26 mouse cellular contexts compared by ENCODE assay signal in genomic region chr11:74957600-74957999, GRCm38 (mm10). TPM values are rescaled to one million over a fixed set of nuclear protein-coding genes. Genes with fewer than 3 reads are reported as not detected.
DNase-seq lines count a peak whose midpoint lies in the region; ATAC-seq and TF ChIP-seq lines count a peak whose summit lies in the region.
"Had no signal": no experiment of that assay in that cellular context is flagged by ENCODE, and none has a peak within 500 bp of the region (broad histone marks: within the 10 kb centered on the region; RNA-seq: fewer than 3 reads in every experiment).

No protein-coding gene starts in this region.

- no peaks in the 10 kb centered on the region for H3K27me3 ChIP-seq in kidney, embryonic 16.5 days (ENCODE audit: insufficient read depth, low read length)
- H3K27me3 ChIP-seq in kidney, adult 2 months (replicated peaks; ENCODE audit: control insufficient read depth, insufficient read depth, low read length), result no peaks in the 10 kb centered on the region
- H3K27me3 ChIP-seq: embryonic facial prominence, embryonic 13.5 days; embryonic facial prominence, embryonic 15.5 days; forebrain, embryonic 12.5 days had no signal

- no peak for TF ChIP-seq POLR2A in kidney, adult 2 months (IDR thresholded peaks at IDR 0.05; ENCODE audit: low read depth, low read length)

- peaks cover 3% of the 10 kb centered on the region; the same call in 1 of the 2 replicates for H3K36me3 ChIP-seq in kidney, embryonic 16.5 days (ENCODE audit: insufficient read depth, low read length)
- no peaks in the 10 kb centered on the region for H3K36me3 ChIP-seq in kidney, adult 2 months (ENCODE audit: control insufficient read depth, insufficient read depth, low read length)

- H3K27ac ChIP-seq in kidney, embryonic 16.5 days (ENCODE audit: low read length), result no peak overlapping the region
- no peak overlapping the region for H3K27ac ChIP-seq in kidney, adult 2 months (ENCODE audit: insufficient read depth, low read depth, low read length)
- H3K27ac ChIP-seq: embryonic facial prominence, embryonic 13.5 days; embryonic facial prominence, embryonic 15.5 days; forebrain, embryonic 10.5 days; forebrain, embryonic 12.5 days had no signal

- TF ChIP-seq CTCF in kidney, adult 2 months (conservative IDR thresholded peaks at IDR 0.05; ENCODE audit: insufficient read depth, insufficient read length, low read depth, low read length), result no peak

- H3K4me2 ChIP-seq in kidney, embryonic 16.5 days (replicated peaks; ENCODE audit: low read depth, low read length), result no peak overlapping the region
- H3K4me2 ChIP-seq: embryonic facial prominence, embryonic 13.5 days; embryonic facial prominence, embryonic 15.5 days; forebrain, embryonic 12.5 days had no signal

- no peak overlapping the region for H3K4me3 ChIP-seq in kidney, embryonic 16.5 days (ENCODE audit: low read length)
- no peak overlapping the region for H3K4me3 ChIP-seq in kidney, adult 2 months (ENCODE audit: insufficient read depth, low read depth, low read length)
- H3K4me3 ChIP-seq: embryonic facial prominence, embryonic 13.5 days; embryonic facial prominence, embryonic 15.5 days; erythroblast, embryonic 14.5 days; forebrain, embryonic 10.5 days; forebrain, embryonic 12.5 days had no signal

- H3K4me1 ChIP-seq in kidney, embryonic 16.5 days (ENCODE audit: insufficient read depth, low read length), result no peaks in the 10 kb centered on the region
- peaks cover 6% of the 10 kb centered on the region; the same call in 1 of the 2 replicates for H3K4me1 ChIP-seq in kidney, adult 2 months (ENCODE audit: control insufficient read depth, insufficient read depth, low read length)
- H3K4me1 ChIP-seq: embryonic facial prominence, embryonic 13.5 days; embryonic facial prominence, embryonic 15.5 days; forebrain, embryonic 10.5 days; forebrain, embryonic 12.5 days had no signal

- no peaks in the 10 kb centered on the region for H3K9me3 ChIP-seq in kidney, embryonic 16.5 days (ENCODE audit: low read length)
- H3K9me3 ChIP-seq: embryonic facial prominence, embryonic 13.5 days; embryonic facial prominence, embryonic 15.5 days; forebrain, embryonic 10.5 days; forebrain, embryonic 12.5 days had no signal

- 54% methylated on average over 2 of the region's 2 CpGs for WGBS in kidney, embryonic 16.5 days
- 83% methylated on average over 2 of the region's 2 CpGs for WGBS in kidney, adult 2 months

- no peak overlapping the region for H3K9ac ChIP-seq in kidney, embryonic 16.5 days (replicated peaks; ENCODE audit: low read length)
- H3K9ac ChIP-seq: embryonic facial prominence, embryonic 13.5 days; embryonic facial prominence, embryonic 15.5 days; forebrain, embryonic 12.5 days had no signal

- DNase-seq in heart, adult 11 months, result peak; percentile 35
- no peak for DNase-seq in heart, postnatal 14 days
- DNase-seq in kidney, adult 9 months, result no peak
- peak; percentile 24 for DNase-seq in kidney, postnatal 10 days
- no peak for DNase-seq in kidney, adult 2 months
- DNase-seq in kidney, postnatal 4 days, result peak; percentile 31 to 37
- DNase-seq in kidney, adult 11 months, result no peak
- DNase-seq: adrenal gland, adult 2 months; adrenal gland, postnatal 10 days; adrenal gland, postnatal 25 days; B cell, adult 2 months; cerebellum, adult 11 months; cerebellum, adult 18-20 months; cerebellum, adult 8-10 months; cerebellum, adult 9-11 months; cerebellum, postnatal 14 days; cerebellum, postnatal 36 days; embryo, embryonic 11 days had no signal

- intact Hi-C loops in heart, postnatal 14 days (cut with DNase I), result no loop called here

- 0 out of 2 replicates have a peak, but pooled peaks have one; percentile 54 for ATAC-seq in kidney, embryonic 16.5 days (ENCODE audit: low FRiP score, low TSS enrichment)
- ATAC-seq: CD4-positive, CD25-positive, alpha-beta regulatory T cell, adult 4 months; forebrain, embryonic 14.5 days had no signal

RNA-seq across cellular contexts. Expression of gene Srr, which starts 31.9 kb away (rescaled TPM):
- 10 to 100 TPM; 31.5 to 34.3 TPM for total RNA-seq in heart, postnatal 14 days (2021)
- 24.5 and 25.1 TPM in 2 replicates for polyA plus RNA-seq in kidney, embryonic 16.5 days (2015; fragmentation: Nextera tagmentation; extraction: Ambion mirVana)
- 49.7 and 52.0 TPM in 2 replicates for polyA plus RNA-seq in kidney, adult 2 months (2012; rRNA removed)

RNA-seq across cellular contexts. Expression of gene Smg6, which starts 32.0 kb away (rescaled TPM):
- total RNA-seq in heart, postnatal 14 days (2021), result 10 to 100 TPM; 19.2 to 20.9 TPM
- 17.9 and 20.5 TPM in 2 replicates for polyA plus RNA-seq in kidney, embryonic 16.5 days (2015; fragmentation: Nextera tagmentation; extraction: Ambion mirVana)
- 35.2 and 40.1 TPM in 2 replicates for polyA plus RNA-seq in kidney, adult 2 months (2012; rRNA removed)

RNA-seq across cellular contexts. Expression of gene Tsr1, which starts 59.7 kb away (rescaled TPM):
- 10 to 100 TPM; 13.5 to 14.2 TPM for total RNA-seq in heart, postnatal 14 days (2021)
- polyA plus RNA-seq in kidney, embryonic 16.5 days (2015; fragmentation: Nextera tagmentation; extraction: Ambion mirVana), result 50.1 and 50.8 TPM in 2 replicates
- polyA plus RNA-seq in kidney, adult 2 months (2012; rRNA removed), result 6.3 and 6.6 TPM in 2 replicates

Comparison
In these comparisons a context has a peak if more than half of its experiments do, and no peak if none do; other contexts are left out.
1. DNase-seq: peak in heart, adult 11 months (single experiment), kidney, postnatal 10 days (single experiment) and kidney, postnatal 4 days (2 of 2); none in heart, postnatal 14 days (0 of 2), kidney, adult 9 months (single experiment), kidney, adult 2 months (single experiment) and kidney, adult 11 months (single experiment).